Mouse (Mus musculus) myocyte (in vitro differentiated cells): ENCODE results near the gene Hopx. TPM values are rescaled to one million over a fixed set of nuclear protein-coding genes. Genes with fewer than 3 reads are reported as not detected.

ENCODE experiments used
- H3K27me3 ChIP-seq: one replicate; pipeline ENCODE4 v1.6.1; 2011; ENCODE audit not compliant: control insufficient read depth, insufficient read depth, insufficient read length
- H3K36me3 ChIP-seq: one replicate; pipeline ENCODE4 v1.6.1; 2011; ENCODE audit not compliant: control insufficient read depth, insufficient read depth
- H3K4me2 ChIP-seq: one replicate; pipeline ENCODE4 v1.6.1; 2011; ENCODE audit warnings: low read depth, control low read depth
- H3K4me3 ChIP-seq: one replicate; pipeline ENCODE4 v1.5.1; 2011; ENCODE audit warnings: mild to moderate bottlenecking, control low read depth, moderate library complexity
- H3K79me2 ChIP-seq: one replicate; pipeline ENCODE4 v1.6.1; 2011; ENCODE audit not compliant: control insufficient read depth, insufficient read depth
- H3ac ChIP-seq: one replicate; pipeline ENCODE4 v1.6.1; 2011; ENCODE audit not compliant: control insufficient read depth, insufficient read length
- CEBPB ChIP-seq: IDR thresholded peaks from 2 replicates; pipeline ENCODE4 v1.6.1; 2011; ENCODE audit warnings: mild to moderate bottlenecking, moderate library complexity; ENCODE audit not compliant: poor library complexity, insufficient read depth, severe bottlenecking
- E2F4 ChIP-seq: IDR thresholded peaks from one replicate; pipeline ENCODE4 v1.6.1; 2011; ENCODE audit warnings: mild to moderate bottlenecking, control low read depth, moderate library complexity; ENCODE audit not compliant: insufficient read depth
- MAX ChIP-seq: IDR thresholded peaks from one replicate; pipeline ENCODE4 v1.6.1; 2011; ENCODE audit warnings: low read depth, mild to moderate bottlenecking, control low read depth
- MYOD1 ChIP-seq, 3 experiments: IDR thresholded peaks; one replicate each; pipeline ENCODE4 v1.6.1; 2011; ENCODE audit warnings: control low read depth in 2 of 3, low read depth in 2 of 3, mild to moderate bottlenecking in 2 of 3, moderate library complexity in 1 of 3; ENCODE audit not compliant: insufficient read length in 2 of 3, control insufficient read depth in 1 of 3
- MYOG ChIP-seq, 3 experiments: IDR thresholded peaks; one replicate each; pipeline ENCODE4 v1.6.1; 2011; ENCODE audit warnings: control low read depth in 2 of 3, low read depth in 2 of 3, mild to moderate bottlenecking in 2 of 3; ENCODE audit not compliant: insufficient read length in 2 of 3, control insufficient read depth in 1 of 3, insufficient read depth in 1 of 3
- POLR2A ChIP-seq: IDR thresholded peaks from one replicate; pipeline ENCODE4 v1.6.1; 2011; ENCODE audit warnings: low read depth, mild to moderate bottlenecking, control low read depth, moderate library complexity; ENCODE audit not compliant: insufficient read length
- POLR2AphosphoS2 ChIP-seq: IDR thresholded peaks from one replicate; pipeline ENCODE4 v1.6.1; 2011; ENCODE audit warnings: low read depth, control low read depth; ENCODE audit not compliant: insufficient read length
- REST ChIP-seq: IDR thresholded peaks from one replicate; pipeline ENCODE4 v1.6.1; 2011; ENCODE audit warnings: mild to moderate bottlenecking, control low read depth, moderate library complexity; ENCODE audit not compliant: insufficient read depth, insufficient read length
- SRF ChIP-seq: IDR thresholded peaks from one replicate; pipeline ENCODE4 v1.6.1; 2011; ENCODE audit warnings: low read depth; ENCODE audit not compliant: control insufficient read depth, insufficient read length
- TCF12 ChIP-seq: IDR thresholded peaks from one replicate; pipeline ENCODE4 v1.6.1; 2011; ENCODE audit warnings: mild to moderate bottlenecking, control low read depth; ENCODE audit not compliant: poor library complexity, insufficient read depth, severe bottlenecking
- TCF3 ChIP-seq: IDR thresholded peaks from one replicate; pipeline ENCODE4 v1.6.1; 2011; ENCODE audit warnings: low read depth, control low read depth; ENCODE audit not compliant: insufficient read length
- USF1 ChIP-seq: IDR thresholded peaks from one replicate; pipeline ENCODE4 v1.6.1; 2011; ENCODE audit warnings: low read depth, mild to moderate bottlenecking, control low read depth, moderate library complexity
- polyA plus RNA-seq: library from polyadenylated mRNA; unstranded; fragments of >200 nt; fragmentation: generic; extraction: Trizol; gene quantifications from one replicate; pipeline ENCODE4 v1.2.1, GENCODE M21; 2012; ENCODE audit warnings: missing spikeins

Gene Hopx
- polyA plus RNA-seq, 1 experiment: 0.68 TPM

DNA sequence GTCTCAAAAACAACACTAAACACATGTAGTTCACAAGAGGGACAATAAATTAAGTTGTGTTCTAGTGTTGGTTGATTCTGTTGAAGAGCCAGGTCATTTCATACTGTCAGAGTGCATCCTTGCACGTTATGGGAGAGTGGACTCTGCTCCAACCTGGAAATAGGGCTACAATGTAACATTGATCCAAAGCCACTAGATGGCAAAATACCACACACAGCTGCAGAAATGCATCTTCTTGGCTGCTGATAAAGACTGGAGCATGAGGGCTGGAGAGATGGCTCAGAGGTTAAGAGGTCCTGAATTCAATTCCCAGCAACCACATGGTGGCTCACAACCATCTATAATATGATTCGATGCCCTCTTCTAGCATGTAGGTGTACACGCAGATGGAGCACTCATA, 43.3 kb downstream of the Hopx start:
- Histone ChIP-seq H3K4me2 (no peak overlapping the region), H3K4me3 (no peak overlapping the region)

DNA sequence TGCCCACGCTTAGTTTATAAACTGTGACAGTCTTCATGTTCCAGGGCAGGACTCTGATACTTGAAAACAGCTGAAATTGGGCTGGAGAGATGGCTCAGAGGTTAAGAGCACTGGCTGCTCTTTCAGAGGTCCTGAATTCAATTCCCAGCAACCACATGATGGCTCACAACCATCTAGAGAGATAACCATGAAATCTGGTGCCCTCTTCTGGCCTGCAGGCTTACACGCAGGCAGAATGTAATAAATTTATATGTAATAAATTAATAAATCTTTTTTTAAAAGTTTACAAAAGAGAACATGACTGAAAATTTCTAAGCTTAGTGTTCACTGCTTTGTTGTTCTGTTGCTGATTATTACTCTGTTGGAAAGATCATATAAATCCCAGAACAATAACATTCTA, 43.9 kb downstream of the Hopx start:
- no peak for TF ChIP-seq MAX
- no peak for TF ChIP-seq MYOG (IDR thresholded peaks at IDR 0.05; ENCODE audit: control insufficient read depth in 1 of 3, insufficient read depth in 1 of 3, insufficient read length in 2 of 3, low read depth in 2 of 3)
- no peak for TF ChIP-seq POLR2AphosphoS2
- TF ChIP-seq REST: no peak
- no peak for TF ChIP-seq TCF3
- no peak for TF ChIP-seq CEBPB
- no peak for TF ChIP-seq MYOD1 (IDR thresholded peaks at IDR 0.05; ENCODE audit: control insufficient read depth in 1 of 3, insufficient read length in 2 of 3, low read depth in 2 of 3)
- TF ChIP-seq TCF12: no peak
- no peak for TF ChIP-seq E2F4
- TF ChIP-seq POLR2A: no peak
- TF ChIP-seq USF1: no peak
- TF ChIP-seq SRF: no peak
- Histone ChIP-seq H3K79me2 (no peaks in the 10 kb centered on the region), H3K4me3 (no peak overlapping the region)

More for the DNA sequence above, 43.3 kb downstream of the Hopx start:
- H3K27me3 ChIP-seq: no peaks in the 10 kb centered on the region
- H3K36me3 ChIP-seq: no peaks in the 10 kb centered on the region
- H3ac ChIP-seq: no peak overlapping the region
- H3K79me2 ChIP-seq: no peaks in the 10 kb centered on the region
- TF ChIP-seq MAX: no peak
- no peak for TF ChIP-seq CEBPB
- no peak for TF ChIP-seq SRF
- TF ChIP-seq USF1: no peak
- no peak for TF ChIP-seq POLR2A
- no peak for TF ChIP-seq MYOG (IDR thresholded peaks at IDR 0.05; ENCODE audit: control insufficient read depth in 1 of 3, insufficient read depth in 1 of 3, insufficient read length in 2 of 3, low read depth in 2 of 3)
- TF ChIP-seq REST: no peak
- TF ChIP-seq TCF3: no peak
- TF ChIP-seq POLR2AphosphoS2: no peak
- no peak for TF ChIP-seq E2F4
- no peak for TF ChIP-seq TCF12
- no peak for TF ChIP-seq MYOD1 (IDR thresholded peaks at IDR 0.05; ENCODE audit: control insufficient read depth in 1 of 3, insufficient read length in 2 of 3, low read depth in 2 of 3)

DNA sequence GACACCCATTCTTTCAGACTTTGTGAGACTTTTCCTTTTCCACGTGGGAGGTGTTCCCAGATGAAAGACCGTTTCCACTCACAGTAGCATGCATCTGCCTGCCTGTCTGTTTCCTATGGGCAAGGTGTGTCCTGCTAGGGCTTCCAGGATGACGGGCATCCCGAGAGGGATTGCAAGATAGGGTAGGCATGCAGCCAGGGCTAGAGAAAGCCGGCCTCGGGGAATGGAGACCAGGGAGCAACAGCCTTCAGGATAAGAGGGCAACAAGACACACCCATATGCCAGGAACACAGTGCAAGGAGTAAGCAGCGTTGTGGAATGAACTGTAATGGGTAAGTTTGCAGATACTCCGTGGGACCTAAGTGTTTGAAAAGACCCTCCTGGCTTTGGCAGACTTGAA, 47.6 kb downstream of the Hopx start:
- Histone ChIP-seq H3ac (no peak overlapping the region), H3K27me3 (peaks cover 3% of the 10 kb centered on the region), H3K4me3 (no peak overlapping the region), H3K4me2 (no peak overlapping the region), H3K79me2 (no peaks in the 10 kb centered on the region), H3K36me3 (no peaks in the 10 kb centered on the region)
- TF ChIP-seq USF1 (no peak), MYOG (IDR thresholded peaks at IDR 0.05; ENCODE audit: control insufficient read depth in 1 of 3, insufficient read depth in 1 of 3, insufficient read length in 2 of 3, low read depth in 2 of 3) (no peak), REST (no peak), SRF (no peak), MYOD1 (IDR thresholded peaks at IDR 0.05; ENCODE audit: control insufficient read depth in 1 of 3, insufficient read length in 2 of 3, low read depth in 2 of 3) (no peak), POLR2AphosphoS2 (no peak), POLR2A (no peak), CEBPB (no peak), TCF12 (no peak), TCF3 (no peak), E2F4 (no peak), MAX (no peak)

More for the DNA sequence above, 43.9 kb downstream of the Hopx start:
- H3ac ChIP-seq: no peak overlapping the region
- H3K4me2 ChIP-seq: no peak overlapping the region
- H3K36me3 ChIP-seq: no peaks in the 10 kb centered on the region
- H3K27me3 ChIP-seq: no peaks in the 10 kb centered on the region

DNA sequence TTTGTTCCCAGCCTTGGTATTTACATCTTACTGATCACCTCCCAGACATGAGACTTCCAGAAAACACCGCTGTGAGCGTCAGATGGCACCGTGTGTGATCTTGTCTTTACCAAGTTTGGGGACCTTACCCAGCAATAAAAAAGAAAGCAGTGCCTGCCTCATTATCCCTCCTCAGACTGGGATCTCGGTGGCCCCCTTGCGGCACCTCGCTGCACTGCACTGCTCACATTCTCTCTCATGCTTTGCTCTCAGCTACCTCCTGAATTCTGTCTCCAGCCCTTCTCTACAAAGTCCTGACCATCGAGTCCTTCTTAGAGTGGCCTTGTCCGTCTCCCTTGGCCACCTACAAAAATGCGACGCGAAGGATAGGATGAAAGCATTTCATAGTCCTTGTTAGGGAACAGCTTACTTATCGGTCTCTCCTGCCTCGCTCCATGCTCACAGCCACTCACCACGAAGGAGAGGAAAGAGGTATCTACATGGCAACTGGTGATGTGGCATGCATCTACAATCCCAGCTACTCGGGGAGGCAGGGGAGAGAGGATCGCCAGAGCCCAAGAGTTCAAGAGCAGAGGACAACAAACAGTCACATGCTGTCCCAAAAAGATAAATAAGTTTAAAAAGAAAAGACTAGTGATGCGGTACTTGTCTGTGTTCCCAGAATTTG, 53.4 kb downstream of the Hopx start:
- Histone ChIP-seq H3K4me3 (no peak overlapping the region), H3K4me2 (no peak overlapping the region), H3K36me3 (no peaks in the 10 kb centered on the region), H3K27me3 (peaks cover 3% of the 10 kb centered on the region), H3K79me2 (no peaks in the 10 kb centered on the region), H3ac (no peak overlapping the region)
- no peak for TF ChIP-seq POLR2AphosphoS2

DNA sequence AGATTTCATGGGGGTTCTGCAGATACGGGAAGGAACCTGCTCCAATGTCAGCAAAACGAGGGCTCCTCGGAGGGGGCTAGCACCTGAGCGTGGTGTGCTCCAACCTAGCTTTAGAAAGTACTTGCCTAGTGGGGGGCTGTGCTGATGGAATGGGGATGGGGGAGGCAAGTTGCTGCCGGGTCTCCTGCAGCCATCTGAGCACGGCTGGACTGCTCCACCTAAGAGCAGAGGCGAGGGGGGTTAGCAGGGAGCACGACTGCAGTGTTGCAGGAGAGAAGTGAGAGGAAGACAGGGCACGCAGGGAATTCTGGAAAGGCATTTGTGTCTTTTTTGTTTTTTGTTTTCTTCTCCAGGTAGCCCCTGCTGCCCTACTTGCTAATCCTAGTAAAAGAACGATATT, 54.6 kb downstream of the Hopx start:
- H3K36me3 ChIP-seq: no peaks in the 10 kb centered on the region
- H3K4me3 ChIP-seq: no peak overlapping the region
- H3K27me3 ChIP-seq: peaks cover 7% of the 10 kb centered on the region
- no peak overlapping the region for H3ac ChIP-seq
- no peak for TF ChIP-seq USF1
- TF ChIP-seq POLR2AphosphoS2: no peak
- no peak for TF ChIP-seq POLR2A
- no peak for TF ChIP-seq SRF
- no peak for TF ChIP-seq MAX
- no peak for TF ChIP-seq CEBPB
- TF ChIP-seq MYOD1 (IDR thresholded peaks at IDR 0.05; ENCODE audit: control insufficient read depth in 1 of 3, insufficient read length in 2 of 3, low read depth in 2 of 3): no peak
- H3K79me2 ChIP-seq: no peaks in the 10 kb centered on the region
- no peak overlapping the region for H3K4me2 ChIP-seq
